Mouse (Mus musculus) forebrain, embryonic 16.5 days (tissue): ENCODE results near the gene Tgfbi. TPM values are rescaled to one million over a fixed set of nuclear protein-coding genes. Genes with fewer than 3 reads are reported as not detected.

ENCODE experiments used
- ATAC-seq: fragments of 200-750 bp; cut with Nextera tagmentation; 2 replicates; pipeline ENCODE4 v1.8.0; 2017; ENCODE audit warnings: mild to moderate bottlenecking, moderate library complexity
- H3K27ac ChIP-seq: fragments of 300-500 bp; sonication (generic); 2 replicates; pipeline ENCODE4 v1.5.1; 2014; ENCODE audit warnings: low read length, control low read depth
- H3K27me3 ChIP-seq: fragments of 300-500 bp; sonication (generic); replicated peaks from 2 replicates; pipeline ENCODE4 v1.6.1; 2014; ENCODE audit warnings: low read length; ENCODE audit not compliant: control insufficient read depth, insufficient read depth
- H3K36me3 ChIP-seq: fragments of 300-500 bp; sonication (generic); 2 replicates; pipeline ENCODE4 v1.6.1; 2014; ENCODE audit not compliant: control insufficient read depth, insufficient read depth
- H3K4me1 ChIP-seq: fragments of 300-500 bp; sonication (generic); replicated peaks from 2 replicates; pipeline ENCODE4 v1.6.1; 2014; ENCODE audit warnings: low read length; ENCODE audit not compliant: control insufficient read depth, insufficient read depth
- H3K4me2 ChIP-seq: fragments of 300-500 bp; sonication (generic); 2 replicates; pipeline ENCODE4 v1.6.1; 2014; ENCODE audit warnings: mild to moderate bottlenecking, low read length, control low read depth
- H3K4me3 ChIP-seq: fragments of 300-500 bp; sonication (generic); replicated peaks from 2 replicates; pipeline ENCODE4 v1.5.1; 2014; ENCODE audit warnings: mild to moderate bottlenecking, low read length, control low read depth
- H3K9ac ChIP-seq: fragments of 300-500 bp; sonication (generic); replicated peaks from 2 replicates; pipeline ENCODE4 v1.6.1; 2014; ENCODE audit warnings: low read depth, low read length, control low read depth
- H3K9me3 ChIP-seq: fragments of 300-500 bp; sonication (generic); 2 replicates; pipeline ENCODE4 v1.6.1; 2016; ENCODE audit warnings: low read length; ENCODE audit not compliant: control insufficient read depth
- WGBS: fragments of 180-500 bp; shearing (Covaris S2); extraction: QIAGEN DNeasy Blood & Tissue Kit; methylation state at CpG from one replicate; pipeline ENCODE4 v1.1.7; 2014; 5-methylcytosine and 5-hydroxymethylcytosine counted together
- polyA plus RNA-seq: library from polyadenylated mRNA; unstranded; fragments of >200 nt; fragmentation: Nextera tagmentation; extraction: Ambion mirVana; gene quantifications from 2 replicates; pipeline ENCODE4 v1.2.1, GENCODE M21; 2015

Tgfbi gene
- 3.8 and 4.7 TPM in 2 replicates for polyA plus RNA-seq

DNA sequence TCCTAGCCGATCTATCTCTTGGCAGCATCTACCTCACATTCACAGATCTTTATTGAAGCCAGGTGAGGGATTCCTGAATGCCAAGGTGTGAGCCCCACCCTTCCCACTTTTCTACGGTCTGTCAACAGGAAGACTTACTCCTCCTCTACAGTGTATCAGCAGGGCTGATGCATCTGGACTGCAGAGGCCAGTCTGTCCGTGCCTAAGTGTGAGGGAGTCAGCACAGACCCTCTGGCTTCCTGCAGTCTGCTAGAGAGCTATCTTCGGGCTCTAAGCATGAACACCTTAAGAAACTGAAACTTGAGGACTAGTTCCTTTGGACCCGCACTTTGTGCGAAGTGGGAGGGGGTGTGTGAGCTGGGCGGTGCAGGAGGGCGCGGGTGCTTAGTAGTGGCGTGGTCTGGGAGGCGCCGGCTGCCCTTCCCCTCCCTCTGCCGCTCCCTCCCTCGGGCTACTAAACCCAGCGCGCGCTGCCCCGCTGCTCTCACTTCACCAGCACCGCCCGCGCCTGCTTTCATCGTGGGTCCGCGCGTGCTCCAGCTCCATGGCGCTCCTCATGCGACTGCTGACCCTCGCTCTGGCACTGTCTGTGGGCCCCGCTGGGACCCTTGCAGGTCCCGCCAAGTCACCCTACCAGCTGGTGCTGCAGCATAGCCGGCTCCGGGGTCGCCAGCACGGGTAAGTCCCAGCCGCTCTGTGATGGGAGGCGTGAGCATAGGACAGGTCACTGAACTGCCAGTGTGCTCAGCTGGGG is at the start of gene Tgfbi:
TSS of gene Tgfbi (plus strand) at position 421 of the 754 bp plus-strand sequence.
- ATAC-seq = peak; percentile 56
- peak within 1 kb of the TSS; percentile 94 for H3K4me2 ChIP-seq
- H3K9me3 ChIP-seq = no peaks in the 10 kb centered on the region
- peak within 1 kb of the TSS; percentile 62 for H3K9ac ChIP-seq
- H3K36me3 ChIP-seq = no peaks in the 10 kb centered on the region
- 2% methylated on average over 34 of the region's 36 CpGs for WGBS
- peak within 1 kb of the TSS; percentile 48 for H3K4me3 ChIP-seq
- H3K27ac ChIP-seq = no peak within 1 kb of the TSS
- H3K4me1 ChIP-seq = peaks cover 19% of the 10 kb centered on the region
- H3K27me3 ChIP-seq = peaks cover 14% of the 10 kb centered on the region

DNA sequence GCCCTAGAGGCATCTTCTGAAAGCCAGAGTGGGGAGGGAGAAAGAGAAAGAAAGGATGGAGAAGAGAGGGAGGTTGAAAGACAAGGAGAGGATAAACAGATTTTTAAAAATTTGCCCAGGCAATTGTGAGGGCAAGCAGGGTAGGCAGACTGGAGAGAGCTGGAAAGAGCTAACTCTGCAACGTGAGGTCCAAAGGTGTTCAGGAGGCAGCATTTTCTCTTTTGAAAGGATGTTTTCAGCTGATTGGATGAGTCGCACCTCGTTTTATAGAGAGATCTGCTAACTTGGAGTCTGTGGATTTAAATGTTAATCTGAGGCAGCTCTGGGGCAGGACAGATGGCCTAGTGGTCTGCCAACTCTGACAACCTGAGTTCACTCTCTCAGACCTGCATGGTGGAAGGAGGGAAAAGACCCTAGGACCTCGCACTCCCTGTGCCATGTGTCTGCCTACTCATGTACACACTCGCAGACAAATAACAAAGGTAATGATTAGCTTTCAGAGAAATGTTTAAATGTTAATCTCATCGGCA is 49.4 kb upstream of the Tgfbi start:
- Histone ChIP-seq H3K4me1 (no peaks in the 10 kb centered on the region), H3K27ac (no peak overlapping the region), H3K9me3 (no peaks in the 10 kb centered on the region), H3K4me2 (no peak overlapping the region), H3K9ac (no peak overlapping the region), H3K36me3 (no peaks in the 10 kb centered on the region), H3K4me3 (no peak overlapping the region), H3K27me3 (no peaks in the 10 kb centered on the region)
- ATAC-seq = no peak
- WGBS = 73% methylated on average over 6 of the region's 6 CpGs

DNA sequence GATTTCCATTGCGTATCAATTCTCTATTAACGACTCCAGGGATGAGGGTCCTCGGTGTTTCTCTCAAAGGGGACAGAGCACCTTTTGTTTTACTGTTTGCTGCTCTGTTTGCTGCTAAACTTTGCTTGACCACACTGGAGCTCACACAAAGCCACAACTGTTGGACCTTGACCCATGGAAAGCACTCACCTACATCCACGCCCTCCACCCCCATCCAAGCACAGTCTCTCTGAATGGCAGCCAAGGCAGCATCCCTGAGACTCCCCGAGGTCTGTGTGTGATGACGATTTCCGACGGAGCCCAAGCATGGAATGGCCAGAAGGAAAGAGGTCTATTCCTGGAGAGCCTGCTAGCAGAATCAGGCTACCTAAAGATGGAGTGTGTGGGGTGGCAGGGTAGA is 48.2 kb upstream of the Tgfbi start:
- WGBS = 67% methylated on average over 8 of the region's 8 CpGs

GRCm38 (mm10) chr13:56563075-56563474 is 46.2 kb upstream of the Tgfbi start:
- WGBS = 42% methylated on average over 6 of the region's 6 CpGs
- H3K4me2 ChIP-seq = no peak overlapping the region

More for the DNA sequence above, 48.2 kb upstream of the Tgfbi start:
- H3K27me3 ChIP-seq = no peaks in the 10 kb centered on the region
- H3K36me3 ChIP-seq = no peaks in the 10 kb centered on the region
- no peak overlapping the region for H3K9ac ChIP-seq
- ATAC-seq = no peak
- H3K4me3 ChIP-seq = no peak overlapping the region
- H3K27ac ChIP-seq = no peak overlapping the region
- no peaks in the 10 kb centered on the region for H3K9me3 ChIP-seq
- H3K4me1 ChIP-seq = no peaks in the 10 kb centered on the region
- no peak overlapping the region for H3K4me2 ChIP-seq

GRCm38 (mm10) chr13:56566336-56566735 is 43.0 kb upstream of the Tgfbi start:
- ATAC-seq = peak; percentile 33; the same call in 1 of the 2 replicates
- 69% methylated on average over 10 of the region's 10 CpGs for whole genome bisulfite sequencing

More at GRCm38 (mm10) chr13:56563075-56563474, 46.2 kb upstream of the Tgfbi start:
- Histone ChIP-seq H3K27ac (no peak overlapping the region), H3K9me3 (no peaks in the 10 kb centered on the region), H3K4me1 (no peaks in the 10 kb centered on the region), H3K4me3 (no peak overlapping the region), H3K27me3 (no peaks in the 10 kb centered on the region), H3K9ac (no peak overlapping the region), H3K36me3 (no peaks in the 10 kb centered on the region)
- no peak for ATAC-seq

GRCm38 (mm10) chr13:56571645-56572044 is 37.7 kb upstream of the Tgfbi start:
- Histone ChIP-seq H3K4me1 (no peaks in the 10 kb centered on the region), H3K27ac (no peak overlapping the region), H3K27me3 (no peaks in the 10 kb centered on the region), H3K4me2 (no peak overlapping the region), H3K9me3 (no peaks in the 10 kb centered on the region), H3K36me3 (no peaks in the 10 kb centered on the region), H3K9ac (no peak overlapping the region), H3K4me3 (no peak overlapping the region)
- WGBS = 82% methylated on average over 8 of the region's 8 CpGs
- no peak for ATAC-seq

More at GRCm38 (mm10) chr13:56566336-56566735, 43.0 kb upstream of the Tgfbi start:
- no peaks in the 10 kb centered on the region for H3K4me1 ChIP-seq
- no peaks in the 10 kb centered on the region for H3K9me3 ChIP-seq
- H3K36me3 ChIP-seq = no peaks in the 10 kb centered on the region
- no peak overlapping the region for H3K4me3 ChIP-seq
- no peak overlapping the region for H3K9ac ChIP-seq
- H3K27ac ChIP-seq = no peak overlapping the region
- no peaks in the 10 kb centered on the region for H3K27me3 ChIP-seq
- H3K4me2 ChIP-seq = no peak overlapping the region

- 75% methylated on average over 4 of the region's 4 CpGs for WGBS
- Histone ChIP-seq H3K9me3 (no peaks in the 10 kb centered on the region), H3K27ac (no peak overlapping the region), H3K27me3 (no peaks in the 10 kb centered on the region), H3K36me3 (no peaks in the 10 kb centered on the region), H3K9ac (no peak overlapping the region), H3K4me1 (no peaks in the 10 kb centered on the region), H3K4me2 (no peak overlapping the region), H3K4me3 (no peak overlapping the region)
- no peak for ATAC-seq
Measured at GRCm38 (mm10) chr13:56575074-56575473, 34.2 kb upstream of the Tgfbi start.

DNA sequence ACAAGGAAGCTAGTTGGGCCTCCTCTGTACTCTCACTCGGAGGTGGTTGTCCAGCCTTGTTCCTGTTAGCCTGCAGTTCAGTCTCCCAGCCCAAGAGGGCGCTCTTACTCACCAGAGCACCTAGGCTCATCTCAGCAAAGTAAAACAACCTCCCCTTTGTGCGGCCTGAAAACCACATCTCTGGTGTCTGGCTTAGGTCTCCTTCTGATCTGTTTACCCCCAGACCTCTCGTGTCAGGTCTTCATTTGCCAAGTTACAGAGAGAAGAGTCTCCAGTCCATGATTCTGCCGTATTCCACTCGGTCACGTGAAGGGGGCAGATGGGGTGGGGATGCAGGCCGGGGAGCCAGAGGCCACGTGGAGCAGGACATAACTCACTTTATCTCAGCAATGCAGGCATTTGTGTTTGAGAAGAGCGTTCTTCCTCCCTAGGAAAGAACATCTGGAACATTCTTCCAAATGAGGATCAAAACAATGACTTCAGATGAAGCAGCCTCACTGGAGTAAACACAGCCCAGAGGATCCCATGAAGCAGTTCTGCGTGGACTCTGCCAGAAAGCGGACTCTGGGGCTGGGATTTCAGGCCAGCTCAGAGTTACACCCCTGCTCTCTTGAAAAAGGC is 33.5 kb upstream of the Tgfbi start:
- no peak overlapping the region for H3K4me3 ChIP-seq
- H3K27me3 ChIP-seq = no peaks in the 10 kb centered on the region
- no peak overlapping the region for H3K27ac ChIP-seq
- no peaks in the 10 kb centered on the region for H3K36me3 ChIP-seq
- no peak overlapping the region for H3K4me2 ChIP-seq
- no peak overlapping the region for H3K9ac ChIP-seq
- 64% methylated on average over 12 of the region's 12 CpGs for WGBS
- no peaks in the 10 kb centered on the region for H3K9me3 ChIP-seq
- no peak for ATAC-seq
- H3K4me1 ChIP-seq = no peaks in the 10 kb centered on the region

DNA sequence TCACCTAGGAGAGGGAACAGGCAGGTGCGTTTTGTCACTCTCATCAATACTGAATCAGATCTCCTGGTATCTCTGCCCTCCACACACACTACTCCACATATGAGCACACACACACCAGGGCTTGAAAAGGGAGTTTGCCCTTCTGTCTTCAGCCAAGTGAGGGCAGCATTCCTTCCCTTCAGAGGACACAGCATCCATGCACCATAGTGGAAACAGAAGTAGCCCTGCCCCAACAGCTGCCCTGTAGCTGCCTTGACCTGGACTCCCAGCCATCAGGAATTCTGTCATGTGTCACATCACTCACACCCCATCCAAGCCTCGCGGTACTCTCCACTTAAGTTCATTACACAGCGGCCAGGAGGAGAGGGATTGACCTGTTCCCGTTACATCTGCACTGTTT is 31.2 kb upstream of the Tgfbi start:
- no peak overlapping the region for H3K27ac ChIP-seq
- no peaks in the 10 kb centered on the region for H3K27me3 ChIP-seq
- no peak for ATAC-seq
- H3K9ac ChIP-seq = no peak overlapping the region
- no peak overlapping the region for H3K4me3 ChIP-seq
- no peaks in the 10 kb centered on the region for H3K36me3 ChIP-seq
- peaks cover 20% of the 10 kb centered on the region for H3K4me1 ChIP-seq
- H3K9me3 ChIP-seq = no peaks in the 10 kb centered on the region
- 83% methylated on average over 5 of the region's 5 CpGs for WGBS
- no peak overlapping the region for H3K4me2 ChIP-seq
